Mouse (Mus musculus) cerebellum, postnatal 4 days (tissue): ENCODE results near the gene Slc30a2.
"Not testable (repeated sequence)": the region's sequence is repeated elsewhere in the genome, so short reads cannot be mapped to it uniquely, and the experiment has no call there.

Experiments used
- DNase-seq, 2 experiments: peaks; one replicate each; pipeline ENCODE4 v3.0.0; 2022; ENCODE audit warnings: low spot score in 2 of 2, mixed read lengths in 1 of 2

Gene Slc30a2

DNA sequence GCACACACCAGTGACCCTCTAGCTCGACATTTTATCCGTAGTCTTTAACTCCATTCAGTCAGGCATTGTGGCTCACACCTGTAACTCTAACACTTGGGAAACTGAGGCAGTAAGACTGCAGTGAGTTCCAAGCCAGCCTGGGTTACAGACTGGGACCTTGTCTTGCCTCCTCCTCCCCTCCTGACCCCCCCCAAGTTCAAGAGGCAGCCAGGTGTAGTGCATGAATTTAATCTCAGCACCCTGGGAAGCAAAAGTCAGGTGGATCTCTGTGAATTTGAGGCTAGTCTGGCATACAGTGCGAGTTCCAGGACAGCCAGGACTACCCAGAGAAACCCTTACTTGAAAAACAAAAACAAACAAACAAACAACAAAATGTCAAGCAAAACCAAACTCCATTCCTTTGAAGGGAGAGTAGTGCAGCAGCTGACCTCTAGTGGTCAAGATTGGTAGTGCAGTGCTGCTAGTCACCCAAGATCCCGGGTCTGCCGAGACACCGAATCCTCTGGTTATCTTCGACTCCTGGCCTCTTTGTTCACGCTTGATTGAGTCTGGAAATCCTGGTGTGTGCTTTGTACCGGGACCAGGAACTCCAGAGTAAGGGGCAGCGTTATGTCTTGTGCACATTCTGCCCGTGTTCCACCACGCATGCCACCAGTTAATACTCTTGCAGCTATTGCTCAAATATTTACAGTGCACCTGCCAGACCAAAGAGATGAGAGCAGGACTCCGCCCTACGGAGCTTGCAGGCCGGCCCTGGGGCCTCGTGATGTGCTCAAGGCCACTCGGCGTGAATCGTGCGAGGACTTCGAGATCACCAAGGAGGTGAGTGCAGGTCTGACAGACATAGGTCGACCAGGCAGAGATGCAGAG, 13.8 kb downstream of the Slc30a2 start:
- peak; percentile 63 to 86 for DNase-seq

DNA sequence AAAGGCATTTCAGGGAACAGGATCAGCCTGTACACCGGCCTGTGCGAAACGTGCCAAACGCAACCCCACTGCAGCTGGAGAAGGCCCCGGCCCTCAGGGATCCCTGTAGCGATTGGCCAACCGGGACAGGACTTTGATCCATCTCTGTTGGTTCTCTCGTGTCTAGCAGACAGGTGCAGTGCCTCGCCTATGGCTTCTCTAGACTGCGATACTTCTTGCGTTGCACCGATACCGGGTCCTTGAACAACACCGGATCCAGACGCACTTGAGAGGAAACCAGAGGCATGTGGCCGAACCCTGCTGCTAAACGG, 14.4 kb downstream of the Slc30a2 start:
- no peak for DNase-seq

DNA sequence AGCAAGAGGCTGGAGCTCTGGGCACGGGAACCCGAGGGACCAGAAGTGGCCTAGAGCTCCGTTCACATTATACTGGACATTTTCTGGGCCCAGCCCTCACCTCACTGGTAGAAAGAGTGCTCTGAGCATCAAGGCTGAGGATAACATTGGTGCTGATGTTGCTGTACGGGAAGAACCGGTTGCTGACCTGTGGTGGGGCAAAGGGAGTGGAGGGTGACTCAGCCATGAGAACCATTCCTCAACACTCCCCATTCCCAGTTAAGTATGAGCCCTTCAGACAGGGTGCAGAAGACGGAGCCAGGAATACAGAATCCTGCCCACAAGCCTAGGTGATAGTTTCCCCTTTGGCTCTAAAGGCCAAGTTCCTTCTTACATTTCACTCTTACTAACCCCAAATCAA, 16.7 kb downstream of the Slc30a2 start:
- DNase-seq: no peak

DNA sequence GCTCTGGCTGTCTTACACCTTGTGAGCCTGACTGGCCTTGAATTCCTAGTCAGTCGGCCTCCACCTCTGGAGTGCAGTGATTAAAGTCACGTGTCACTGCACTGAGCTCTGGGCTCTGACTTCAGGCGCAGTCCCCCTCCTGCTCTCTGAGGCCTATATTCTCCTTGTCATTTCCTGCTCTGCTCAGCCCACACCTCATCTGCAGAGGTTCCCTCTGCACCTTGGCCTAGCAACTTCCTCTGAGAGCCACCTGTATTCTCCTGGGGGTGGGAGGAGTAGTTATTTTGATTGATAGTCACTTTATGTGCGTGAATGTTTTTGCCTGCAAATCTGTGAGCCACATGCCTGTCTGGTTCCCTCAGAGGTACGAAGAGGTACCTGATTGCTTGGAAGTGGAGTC, 18.2 kb downstream of the Slc30a2 start:
- no peak for DNase-seq

DNA sequence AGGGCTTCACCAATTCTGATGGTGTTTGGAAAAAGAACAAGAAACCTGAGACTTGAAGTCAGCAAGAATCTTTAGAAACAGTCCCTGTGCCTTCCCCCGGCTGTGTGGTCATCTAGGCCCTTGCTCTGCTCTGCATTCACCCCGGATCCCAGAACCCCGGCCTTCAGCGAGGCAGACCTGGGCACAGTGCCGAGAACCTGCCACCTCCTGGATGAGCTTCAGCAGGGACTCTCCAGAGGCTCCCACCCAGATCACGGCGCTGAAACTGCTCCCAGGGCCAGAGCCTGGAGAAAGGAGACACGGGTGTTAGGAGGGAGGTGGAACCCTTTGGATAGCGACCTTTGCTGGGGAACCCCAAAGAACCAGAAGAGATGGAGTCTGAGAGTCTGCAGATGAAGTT, 19.1 kb downstream of the Slc30a2 start:
- no peak for DNase-seq

DNA sequence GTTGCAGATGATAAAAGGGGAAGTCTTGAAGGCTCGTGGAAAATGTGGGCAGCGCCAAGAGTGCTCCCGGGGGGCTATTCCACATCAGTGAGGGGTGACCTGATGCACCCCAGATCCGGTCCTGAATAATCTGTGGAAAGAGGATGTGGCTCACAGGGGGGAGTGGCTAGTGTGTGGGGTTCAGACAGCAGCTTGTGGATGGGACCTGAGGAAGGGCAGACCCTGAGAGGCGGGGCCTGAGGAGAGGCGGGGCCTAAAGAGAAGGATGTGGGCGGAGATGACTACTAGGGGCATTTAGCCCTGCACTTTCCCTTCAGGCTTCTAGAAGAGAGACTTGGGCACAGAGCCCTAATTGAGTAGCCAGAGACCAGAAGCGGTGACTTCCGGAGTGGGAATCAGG, 19.6 kb downstream of the Slc30a2 start:
- DNase-seq: no peak

DNA sequence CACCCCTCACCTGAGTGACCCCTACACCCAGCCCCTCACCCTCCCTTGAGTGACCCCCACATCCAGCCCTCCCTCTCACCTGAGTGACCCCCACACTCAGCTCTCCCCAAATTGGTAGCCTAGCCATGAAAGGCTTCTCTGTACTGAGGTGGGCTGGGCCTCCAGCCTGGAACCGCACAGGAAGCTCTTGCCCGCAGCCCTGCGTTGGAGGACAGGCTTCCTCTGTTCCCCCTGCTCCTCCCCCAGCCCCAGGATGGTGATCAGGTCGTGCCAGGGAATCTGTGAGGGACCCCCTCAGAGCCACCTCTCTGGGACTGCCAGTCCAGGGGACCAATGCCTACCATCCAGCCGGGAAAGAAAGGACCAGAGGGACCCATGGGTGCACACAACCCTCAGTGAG, 22.3 kb downstream of the Slc30a2 start:
- DNase-seq: no peak

DNA sequence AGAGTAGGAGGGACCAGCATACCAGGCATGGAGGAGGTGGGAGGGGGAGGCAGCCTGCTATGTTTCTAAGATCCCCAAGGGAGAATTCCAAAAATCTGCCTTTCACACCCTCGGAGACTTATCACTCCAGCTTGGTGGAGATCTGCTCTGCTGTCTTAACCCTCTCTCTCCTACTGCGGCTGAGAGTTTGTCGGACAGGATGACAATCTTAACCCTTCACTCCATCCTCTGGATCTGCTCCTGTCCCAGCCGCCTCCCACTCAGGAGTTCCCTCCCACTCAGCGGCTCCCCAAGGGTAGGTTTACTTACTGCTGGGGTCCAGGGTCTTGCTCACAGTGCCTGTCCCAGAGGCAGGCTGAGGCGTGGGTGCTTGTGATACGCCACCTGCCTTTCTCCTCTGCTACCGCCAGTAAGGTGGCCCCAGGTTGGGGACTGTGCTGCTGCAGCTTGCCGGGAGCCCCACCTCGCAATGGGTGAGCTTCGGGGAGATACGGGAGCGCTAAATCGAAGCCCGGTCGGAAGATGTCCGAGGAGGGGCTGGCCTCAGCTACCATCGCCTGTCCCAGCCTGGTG, 27.8 kb downstream of the Slc30a2 start:
- DNase-seq: no peak

DNA sequence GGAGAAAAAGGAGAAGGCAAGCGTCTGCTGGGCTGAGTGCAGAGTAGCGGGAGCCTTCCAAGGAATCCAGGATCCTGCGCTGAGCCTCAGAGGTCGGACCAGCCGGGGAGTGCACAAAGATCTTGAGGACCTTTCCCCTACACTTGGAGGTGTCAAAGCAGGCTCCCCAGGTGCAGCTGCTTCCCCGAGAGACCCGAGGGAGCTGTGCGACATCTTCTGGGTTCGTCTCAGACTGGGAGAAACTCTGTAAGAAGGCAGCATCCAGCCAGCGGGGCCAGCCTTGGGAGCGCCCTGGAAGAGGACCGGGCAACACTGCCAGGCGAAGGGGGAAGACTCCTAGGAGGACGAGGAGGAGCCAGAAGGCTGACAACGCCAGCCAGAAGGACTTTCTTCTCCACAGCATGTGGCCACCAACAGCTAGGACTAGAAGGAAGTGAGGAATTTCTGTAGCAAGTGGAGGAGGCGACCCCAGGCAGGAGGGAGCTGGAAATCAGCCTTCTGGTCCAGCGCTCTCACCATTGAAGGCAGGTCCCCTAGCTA, 28.4 kb downstream of the Slc30a2 start:
- DNase-seq: no peak

DNA sequence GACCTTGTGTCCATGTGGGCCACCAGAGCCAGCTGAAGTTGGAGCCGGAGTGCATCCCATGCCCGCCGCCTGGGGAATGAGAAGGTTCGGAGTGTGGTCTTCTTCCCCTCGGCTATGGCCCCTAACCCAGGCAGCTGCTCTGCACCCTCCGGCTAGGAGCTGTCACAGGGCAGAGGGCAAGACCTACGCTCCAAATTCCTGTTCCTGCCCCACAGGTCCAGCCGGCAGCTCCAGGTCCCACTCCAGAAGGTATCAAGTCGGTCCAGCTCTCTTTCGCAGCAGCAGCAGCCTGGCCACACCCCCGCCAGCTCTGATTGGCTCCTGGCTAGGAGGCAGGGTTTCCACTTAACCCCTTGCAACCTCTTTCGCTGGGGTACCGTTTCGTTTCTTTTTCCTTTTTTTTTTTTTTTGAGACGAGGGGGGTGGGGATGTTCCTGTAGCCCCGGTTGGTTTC, 29.3 kb downstream of the Slc30a2 start:
- peak in 1 of 2 experiments; percentile 68 for DNase-seq

DNA sequence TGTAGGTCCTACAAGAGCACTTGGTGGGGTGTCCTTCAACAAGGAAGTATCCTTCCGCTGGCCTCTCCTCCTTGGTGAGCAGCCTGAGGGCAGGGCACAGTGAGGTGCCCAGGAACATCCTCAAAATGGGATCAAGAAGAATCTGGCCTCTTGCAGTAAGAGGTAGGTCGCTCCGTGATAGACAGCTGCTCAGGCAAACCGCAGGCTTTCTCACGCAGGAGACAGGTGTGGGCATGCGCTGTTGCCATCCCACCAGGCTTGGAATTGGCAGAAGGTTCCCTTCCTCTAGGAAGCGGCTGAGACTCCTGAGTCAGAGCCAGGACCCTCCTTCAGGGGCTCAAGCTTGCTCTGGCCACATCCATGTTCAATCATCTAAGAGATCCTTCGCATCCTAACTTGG, 30.3 kb downstream of the Slc30a2 start:
- DNase-seq: no peak

DNA sequence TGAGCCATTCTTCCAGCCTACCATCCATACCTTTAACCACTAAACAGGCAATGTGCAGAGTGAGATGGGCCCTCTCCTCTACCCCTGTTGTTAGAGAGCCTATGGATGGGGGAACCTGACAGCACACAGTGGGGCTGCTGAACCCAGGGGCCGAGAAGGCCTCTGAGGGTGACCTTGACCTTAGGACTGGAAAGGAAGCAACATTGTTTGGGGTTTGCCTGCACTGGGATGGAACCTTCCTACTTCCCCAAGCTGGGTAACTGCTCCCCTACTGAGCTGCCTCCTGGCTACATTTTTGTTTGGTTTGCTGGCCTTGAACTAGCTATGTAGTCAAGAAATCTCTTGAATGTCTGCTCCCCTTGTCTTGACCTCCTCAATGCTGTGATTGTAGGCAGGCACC, 31.3 kb downstream of the Slc30a2 start:
- no peak for DNase-seq

DNA sequence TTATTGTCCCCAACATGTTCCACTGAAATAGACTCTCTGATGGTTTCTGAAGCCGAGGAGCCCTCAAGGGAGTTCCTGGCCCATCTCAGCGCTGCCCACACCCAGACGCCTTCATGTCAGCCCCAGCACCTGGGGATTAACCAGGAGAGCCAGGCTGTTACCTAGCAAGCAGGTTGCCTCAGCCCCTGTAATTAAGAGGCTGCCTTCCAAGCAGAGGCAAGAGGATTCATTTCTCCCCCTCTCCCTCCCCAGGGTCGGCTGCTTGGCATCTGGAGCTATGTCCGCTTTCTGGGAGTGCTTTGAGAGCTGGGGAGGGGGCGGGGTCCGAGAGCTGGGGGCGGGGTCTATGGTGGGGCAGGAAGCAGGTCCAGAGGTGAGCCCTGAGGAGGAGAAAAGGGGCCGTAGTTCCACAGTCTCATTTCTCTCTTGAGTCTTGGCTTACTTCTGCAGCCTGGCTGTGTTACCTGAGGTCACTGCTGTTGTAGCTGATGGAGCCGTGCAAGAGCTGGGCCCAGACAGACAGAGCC, 35.2 kb downstream of the Slc30a2 start:
- no peak for DNase-seq

DNA sequence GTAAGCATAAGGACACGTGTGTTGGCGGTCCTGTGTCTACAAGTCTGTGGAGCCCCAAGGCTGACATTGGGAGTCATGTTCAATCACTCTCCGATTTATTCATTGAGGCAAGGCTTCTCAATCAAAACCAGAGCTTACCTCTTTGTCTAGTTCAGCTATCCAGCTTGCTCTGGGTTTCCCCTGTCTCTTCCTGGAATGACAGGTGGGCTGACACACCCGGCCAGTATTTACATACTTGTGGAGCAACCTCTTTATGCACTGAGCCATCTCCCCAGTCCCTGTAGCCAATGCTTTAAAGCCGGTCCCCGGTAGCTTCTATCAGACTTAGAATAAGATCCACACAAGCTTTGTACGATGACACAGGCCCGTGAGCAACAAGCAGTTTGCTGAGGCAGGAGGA, 36.5 kb downstream of the Slc30a2 start:
- no peak for DNase-seq

DNA sequence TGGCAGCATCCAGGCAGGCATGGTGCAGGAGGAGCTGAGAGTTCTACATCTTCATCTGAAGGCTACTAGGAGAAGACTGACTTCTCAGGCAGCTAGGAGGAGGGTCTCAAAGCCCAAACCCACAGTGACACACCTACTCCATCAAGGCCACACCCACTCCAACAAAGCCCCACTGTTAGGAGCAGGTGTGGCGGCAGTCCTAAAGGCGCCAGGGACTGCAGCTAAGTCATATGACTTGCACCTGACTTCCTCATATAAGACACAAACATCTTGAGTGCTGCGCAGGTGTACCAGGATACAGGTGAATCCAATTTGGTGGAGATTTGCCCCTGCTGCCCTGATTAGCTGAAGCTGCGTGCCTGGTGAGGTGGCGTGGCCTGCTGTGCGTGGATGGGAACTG, 40.8 kb downstream of the Slc30a2 start, which contains the start of gene Extl1:
TSS of gene Extl1 (minus strand) at position 101 of the 400 bp plus-strand sequence.
- not testable (repeated sequence) for DNase-seq

DNA sequence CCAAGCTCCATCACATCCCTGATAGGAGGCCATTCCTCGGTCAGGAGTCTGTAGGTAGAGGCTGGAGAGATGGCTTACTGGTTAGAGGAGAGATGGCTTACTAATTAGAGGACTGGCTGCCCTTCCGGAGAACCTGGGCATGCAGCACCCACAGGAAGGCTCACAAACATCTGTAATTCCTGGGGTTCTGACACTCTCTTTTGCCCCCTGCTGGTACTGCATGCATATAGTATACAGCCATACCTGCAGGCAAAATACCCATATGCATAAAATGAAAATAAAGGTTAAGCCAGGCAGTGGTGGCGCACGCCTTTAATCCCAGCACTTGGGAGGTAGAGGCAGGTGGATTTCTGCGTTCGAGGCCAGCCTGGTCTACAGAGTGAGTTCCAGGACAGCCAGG, 44.3 kb downstream of the Slc30a2 start:
- no peak for DNase-seq

DNA sequence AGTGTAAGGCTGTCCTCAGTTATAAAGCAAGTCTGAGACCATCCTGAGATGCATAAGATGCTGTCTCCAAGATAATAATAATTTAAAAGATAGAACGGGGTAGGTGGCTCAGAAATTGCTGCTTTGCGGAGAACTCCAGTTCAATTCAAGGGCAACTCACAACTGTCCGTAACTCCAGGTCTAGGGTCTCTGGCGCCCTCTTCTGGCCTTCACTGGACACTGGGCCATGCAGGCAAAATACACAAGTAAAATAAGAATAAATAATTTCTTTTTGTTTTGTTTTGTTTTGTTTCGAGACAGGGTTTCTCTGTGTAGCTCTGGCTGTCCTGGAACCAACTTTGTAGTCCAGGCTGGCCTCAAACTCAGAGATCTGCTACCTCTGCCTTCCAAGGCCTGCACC, 45.4 kb downstream of the Slc30a2 start:
- peak; percentile 44 to 70 for DNase-seq

DNA sequence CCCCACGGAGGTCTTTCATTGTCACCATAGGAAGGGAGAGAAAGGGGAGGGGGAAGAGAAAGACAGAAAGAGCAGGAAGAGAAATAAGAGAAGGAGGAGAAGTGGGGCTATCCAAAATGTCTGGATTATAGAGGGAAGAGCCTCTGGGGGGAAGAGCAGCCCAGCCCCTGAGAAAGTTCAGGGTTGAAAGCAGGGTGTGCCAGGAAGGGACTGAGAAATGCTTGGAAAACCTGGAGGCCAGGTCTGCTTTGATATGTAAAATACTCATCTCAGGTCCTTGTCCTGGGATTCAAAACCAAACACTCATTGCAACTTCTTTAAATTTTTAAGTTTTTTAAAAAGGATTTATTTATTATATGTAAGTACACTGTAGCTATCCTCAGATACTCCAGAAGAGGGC, 48.7 kb downstream of the Slc30a2 start:
- no peak for DNase-seq

DNA sequence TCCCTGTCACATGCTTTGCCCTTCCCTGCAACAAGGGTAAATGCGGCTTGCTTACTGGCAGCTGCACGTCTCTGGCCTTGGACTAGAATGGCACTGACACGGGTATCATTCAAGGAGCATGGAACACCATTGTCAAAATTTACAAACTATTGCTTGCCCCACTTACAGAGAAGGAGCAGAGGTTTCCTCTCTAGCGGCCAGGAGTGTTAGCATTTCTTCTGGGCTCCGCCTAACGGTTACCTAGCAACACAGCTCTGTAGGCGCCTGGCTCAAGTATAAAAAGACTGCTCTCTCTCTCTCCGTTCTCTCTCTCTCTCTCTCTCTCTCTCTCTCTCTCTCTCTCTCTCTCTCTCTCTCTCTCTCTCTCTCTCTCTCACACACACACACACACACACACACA, 49.6 kb downstream of the Slc30a2 start:
- no peak for DNase-seq

DNA sequence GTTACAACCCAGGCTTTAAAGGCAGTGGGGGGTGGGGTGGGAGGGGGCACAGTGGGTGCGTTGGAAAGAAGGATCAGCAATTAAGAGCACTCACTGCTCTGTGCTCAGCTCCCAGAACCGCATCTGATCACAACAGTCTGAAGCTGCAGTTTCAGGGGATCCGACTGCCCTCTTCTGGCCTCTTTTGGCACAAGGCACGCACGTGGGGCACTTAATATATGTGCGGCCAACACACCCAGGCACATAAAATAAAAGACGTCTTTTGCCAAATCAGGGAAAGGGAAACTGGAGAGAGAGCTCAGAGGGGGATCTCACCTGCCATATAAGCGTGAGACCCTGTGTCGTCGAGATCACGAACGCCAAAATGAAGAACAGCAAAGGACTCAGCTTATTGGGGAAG, 50.0 kb downstream of the Slc30a2 start:
- DNase-seq: peak in 1 of 2 experiments; percentile 45

DNA sequence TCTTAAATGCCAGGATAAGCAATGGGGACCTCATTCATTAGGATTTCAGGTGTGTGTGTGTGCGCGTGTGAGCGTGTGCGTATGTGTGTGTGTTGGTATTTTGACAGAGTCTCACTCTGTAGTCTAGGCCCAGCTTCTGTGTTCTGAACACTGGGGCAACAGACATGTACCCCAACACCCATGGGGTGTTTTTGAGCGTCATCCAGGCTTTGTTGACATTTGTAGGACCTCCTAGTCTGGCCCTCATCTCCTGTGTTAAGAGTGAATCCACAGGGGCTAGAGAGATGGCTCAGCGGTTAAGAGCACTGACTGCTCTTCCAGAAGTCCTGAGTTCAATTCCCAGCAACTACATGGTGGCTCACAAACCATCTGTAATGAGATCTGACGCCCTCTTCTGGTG, 52.2 kb downstream of the Slc30a2 start:
- DNase-seq: no peak

DNA sequence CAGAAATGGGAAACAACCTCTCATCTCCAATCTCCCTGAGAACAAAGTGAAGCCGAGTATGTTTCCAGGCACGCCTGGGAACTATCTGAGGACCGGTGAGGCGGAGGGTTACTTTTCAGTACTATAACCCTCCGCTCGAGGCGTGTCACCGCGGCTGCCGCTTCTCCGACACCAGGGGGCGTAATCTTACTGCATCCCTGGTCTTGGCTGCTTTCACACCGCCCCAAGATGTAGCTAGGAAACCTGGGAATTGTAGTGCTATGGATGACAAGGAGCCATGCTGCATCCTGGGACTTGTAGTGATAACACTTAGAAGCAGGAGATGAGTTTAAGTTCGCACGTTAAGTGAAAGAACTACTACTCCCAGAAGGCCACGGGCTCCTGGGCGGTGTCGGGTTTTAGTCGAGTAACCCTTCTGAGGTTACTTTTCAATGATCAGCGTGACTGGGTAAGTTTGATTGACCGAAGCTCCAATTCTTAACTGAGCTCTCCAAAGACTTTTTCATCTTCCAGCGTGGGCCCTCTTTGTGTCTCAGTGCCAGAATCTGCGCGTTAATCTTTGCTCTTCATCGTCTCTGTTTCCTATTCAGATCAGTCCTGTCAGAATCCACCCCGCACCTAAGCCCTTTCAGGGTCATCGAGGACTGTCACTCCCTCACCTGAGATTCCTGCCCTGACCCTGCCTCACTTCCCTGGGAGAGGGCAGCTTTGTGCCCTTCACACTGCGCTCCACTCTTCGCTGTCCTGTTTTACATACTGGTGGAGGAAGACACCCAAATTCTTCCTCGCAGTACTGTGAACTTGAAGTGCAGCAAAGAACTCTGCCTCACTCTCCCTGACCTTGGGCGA, 53.2 kb downstream of the Slc30a2 start, which contains the start of gene Pafah2:
TSS of gene Pafah2 (plus strand) at position 344 of the 849 bp plus-strand sequence.
- DNase-seq: peak; percentile 86 to 92
